Mouse (Mus musculus): ENCODE results near the gene Tln2.

DNA sequence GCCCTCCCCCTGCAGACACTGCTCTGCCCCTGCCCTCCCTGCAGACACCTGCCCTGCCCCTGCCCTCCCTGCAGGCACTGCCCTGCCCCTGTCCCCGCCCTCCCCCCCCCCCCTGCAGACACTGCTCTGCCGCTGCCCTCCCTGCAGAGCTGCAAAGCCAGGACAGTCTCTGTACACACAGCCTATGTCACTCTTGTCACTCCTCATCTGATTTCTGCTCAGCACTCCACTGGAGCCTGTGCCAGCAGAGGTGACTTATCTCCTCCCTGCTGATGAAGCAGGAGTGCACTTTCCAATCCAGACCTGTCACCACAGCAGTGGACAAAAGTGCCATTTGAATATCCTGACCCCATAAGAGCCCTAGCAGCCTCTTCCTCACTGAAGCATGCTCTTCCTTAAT lies 118.0 kb downstream of the Tln2 start:
- TF ChIP-seq POLR2A (IDR thresholded peaks at IDR 0.05; ENCODE audit: insufficient read depth, low read length) (no peak), CTCF (IDR thresholded peaks at IDR 0.05; ENCODE audit: low read depth, low read length) (no peak), EP300 (IDR thresholded peaks at IDR 0.05; ENCODE audit: insufficient read depth, low read depth, low read length) (no peak)

Measured in ES-Bruce4 (cell line).